Mouse (Mus musculus) cerebellum, postnatal 14 days (tissue): ENCODE measurements at regions not wholly inside any gene's neighbourhood (a gene's known extent, or its start where the extent isn't known, plus 50 kb on each side); places are given as distances from the start of the nearest gene placed in this dataset.
A peak's percentile ranks its signal among the peaks of the same experiment; 100 is the strongest.

Experiments used
- DNase-seq, 2 experiments: peaks; one replicate each; pipeline ENCODE4 v3.0.0; 2021; ENCODE audit warnings: mixed read lengths in 2 of 2

GRCm38 (mm10) chr14:99734200-99734567, 435.7 kb downstream of the Klf5 start:
- DNase-seq: no peak

GRCm38 (mm10) chr14:99743625-99744297, 445.3 kb downstream of the Klf5 start:
- no peak for DNase-seq

- DNase-seq: peak in 1 of 2 experiments; percentile 4
Measured at GRCm38 (mm10) chr14:99745209-99745608, 446.7 kb downstream of the Klf5 start.

GRCm38 (mm10) chr14:99748166-99748565, 449.7 kb downstream of the Klf5 start:
- peak; percentile 7 to 10 for DNase-seq

- DNase-seq: no peak
Measured at GRCm38 (mm10) chr14:99749308-99750305, 451.1 kb downstream of the Klf5 start.

- DNase-seq: no peak
Measured at GRCm38 (mm10) chr14:99758045-99758444, 459.6 kb downstream of the Klf5 start.

- DNase-seq: no peak
Measured at GRCm38 (mm10) chr14:99763336-99763735, 464.8 kb downstream of the Klf5 start.

- no peak for DNase-seq
Measured at GRCm38 (mm10) chr14:99771009-99771408, 472.5 kb downstream of the Klf5 start.

- no peak for DNase-seq
Measured at GRCm38 (mm10) chr14:99772774-99773423, 474.4 kb downstream of the Klf5 start.

- DNase-seq: no peak
Measured at GRCm38 (mm10) chr14:99778477-99778876, 480.0 kb downstream of the Klf5 start.

GRCm38 (mm10) chr14:99778957-99779356, 480.5 kb downstream of the Klf5 start:
- DNase-seq: no peak

GRCm38 (mm10) chr14:99783646-99784045, 485.2 kb downstream of the Klf5 start:
- DNase-seq: no peak

GRCm38 (mm10) chr14:99785106-99785505, 486.6 kb downstream of the Klf5 start:
- DNase-seq: no peak

- DNase-seq: no peak
Measured at GRCm38 (mm10) chr14:99786367-99786766, 487.9 kb downstream of the Klf5 start.

GRCm38 (mm10) chr14:99788185-99788584, 489.7 kb downstream of the Klf5 start:
- no peak for DNase-seq

- no peak for DNase-seq
Measured at GRCm38 (mm10) chr14:99796293-99796692, 488.2 kb downstream of the Klf12 start.

- DNase-seq: no peak
Measured at GRCm38 (mm10) chr14:99806052-99806451, 478.4 kb downstream of the Klf12 start.

GRCm38 (mm10) chr14:99806599-99806998, 477.9 kb downstream of the Klf12 start:
- no peak for DNase-seq

GRCm38 (mm10) chr14:99812741-99813485, 471.6 kb downstream of the Klf12 start:
- DNase-seq: no peak
